Mouse (Mus musculus) adrenal gland, adult 18-20 months (tissue): ENCODE data around the gene Spag5. TPM values are rescaled to one million over a fixed set of nuclear protein-coding genes. Genes with fewer than 3 reads are reported as not detected.
"Not testable (repeated sequence)": the region's sequence is repeated elsewhere in the genome, so short reads cannot be mapped to it uniquely, and the experiment has no call there.

Source experiments
- DNase-seq, 2 experiments: peaks; one replicate each; pipeline ENCODE4 v3.0.0; 2021 to 2022; ENCODE audit warnings: low spot score in 2 of 2
- long read RNA-seq, 2 experiments: library from polyadenylated mRNA; stranded (forward); transcript quantifications; one replicate each; pipeline ENCODE4 v2.0.0; 2021
- total RNA-seq, 2 experiments: library from RNA; stranded (reverse); gene quantifications; 1 replicate in 1 of 2; 2 replicates in 1 of 2; pipeline ENCODE4 v1.2.3; 2021

The Spag5 gene
- total RNA-seq: 1 to 10 TPM; 1.9 to 4.3 TPM
- long read RNA-seq, experiment 1, partial matches to known transcripts: 0 of 1 reads
- long read RNA-seq, experiment 1, other reads (novel, unspliced or antisense): 1 of 1 reads
- long read RNA-seq, experiment 2, partial matches to known transcripts: 1 of 3 reads
- long read RNA-seq, experiment 2, other reads (novel, unspliced or antisense): 2 of 3 reads

- DNase-seq: peak; percentile 85 to 86
Measured at GRCm38 (mm10) chr11:78301357-78302084, at the start of gene Spag5. TSS of gene Spag5 (plus strand) at chr11:78301529.

DNA sequence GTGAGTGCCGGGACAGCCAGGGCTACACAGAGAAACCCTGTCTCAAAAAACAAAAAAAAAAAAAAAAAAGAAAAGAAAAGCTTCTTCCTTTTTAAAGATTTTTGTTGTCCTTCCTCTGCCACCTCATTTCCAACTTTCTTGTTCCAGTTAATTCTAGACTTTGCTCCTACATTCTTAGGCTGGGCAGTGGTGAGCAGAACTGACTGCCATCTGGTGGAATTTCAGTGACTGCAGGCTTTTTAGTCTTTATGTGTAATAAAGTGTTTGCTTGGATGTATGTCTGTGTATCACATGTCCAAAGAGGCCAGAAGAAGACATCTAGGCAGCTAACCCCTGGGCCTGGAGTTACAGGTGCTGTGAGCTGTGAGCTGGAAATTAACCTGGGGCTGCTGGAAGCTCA is 44.7 kb upstream of the Spag5 start:
- DNase-seq: no peak

DNA sequence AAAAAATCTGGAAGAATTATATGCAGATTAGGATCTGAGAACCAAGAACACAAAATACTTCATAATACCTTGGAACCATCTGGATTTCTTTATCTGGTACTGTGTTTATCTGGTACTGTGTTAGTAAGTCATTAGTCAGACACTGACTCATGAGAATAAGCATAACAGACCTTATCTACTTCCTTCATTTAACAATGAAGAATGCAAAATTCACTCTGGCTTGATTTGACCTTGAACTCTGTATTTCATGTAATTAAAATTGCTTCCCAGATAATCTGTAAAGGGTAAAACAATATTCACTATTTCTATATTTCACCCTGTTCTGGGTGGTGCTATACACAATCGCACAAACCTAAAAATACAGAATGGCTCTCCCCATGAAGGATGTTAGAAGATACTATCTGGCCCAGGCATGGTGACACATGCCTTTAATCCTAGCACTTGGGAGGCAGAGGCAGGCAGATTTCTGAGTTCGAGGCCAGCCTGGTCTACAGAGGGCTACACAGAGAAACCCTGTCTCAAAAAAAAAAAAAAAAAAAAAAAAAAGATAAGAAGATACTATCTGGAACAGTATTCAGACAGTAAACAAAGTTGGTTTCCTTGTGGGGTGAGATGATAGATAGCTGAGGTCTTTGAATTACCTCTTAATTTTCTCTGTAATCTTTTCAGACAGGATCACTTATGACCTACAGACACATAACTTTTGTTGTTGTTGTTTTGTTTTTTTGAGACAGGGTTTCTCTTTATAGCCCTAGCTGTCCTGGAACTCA is 40.7 kb upstream of the Spag5 start:
- DNase-seq: no peak

DNA sequence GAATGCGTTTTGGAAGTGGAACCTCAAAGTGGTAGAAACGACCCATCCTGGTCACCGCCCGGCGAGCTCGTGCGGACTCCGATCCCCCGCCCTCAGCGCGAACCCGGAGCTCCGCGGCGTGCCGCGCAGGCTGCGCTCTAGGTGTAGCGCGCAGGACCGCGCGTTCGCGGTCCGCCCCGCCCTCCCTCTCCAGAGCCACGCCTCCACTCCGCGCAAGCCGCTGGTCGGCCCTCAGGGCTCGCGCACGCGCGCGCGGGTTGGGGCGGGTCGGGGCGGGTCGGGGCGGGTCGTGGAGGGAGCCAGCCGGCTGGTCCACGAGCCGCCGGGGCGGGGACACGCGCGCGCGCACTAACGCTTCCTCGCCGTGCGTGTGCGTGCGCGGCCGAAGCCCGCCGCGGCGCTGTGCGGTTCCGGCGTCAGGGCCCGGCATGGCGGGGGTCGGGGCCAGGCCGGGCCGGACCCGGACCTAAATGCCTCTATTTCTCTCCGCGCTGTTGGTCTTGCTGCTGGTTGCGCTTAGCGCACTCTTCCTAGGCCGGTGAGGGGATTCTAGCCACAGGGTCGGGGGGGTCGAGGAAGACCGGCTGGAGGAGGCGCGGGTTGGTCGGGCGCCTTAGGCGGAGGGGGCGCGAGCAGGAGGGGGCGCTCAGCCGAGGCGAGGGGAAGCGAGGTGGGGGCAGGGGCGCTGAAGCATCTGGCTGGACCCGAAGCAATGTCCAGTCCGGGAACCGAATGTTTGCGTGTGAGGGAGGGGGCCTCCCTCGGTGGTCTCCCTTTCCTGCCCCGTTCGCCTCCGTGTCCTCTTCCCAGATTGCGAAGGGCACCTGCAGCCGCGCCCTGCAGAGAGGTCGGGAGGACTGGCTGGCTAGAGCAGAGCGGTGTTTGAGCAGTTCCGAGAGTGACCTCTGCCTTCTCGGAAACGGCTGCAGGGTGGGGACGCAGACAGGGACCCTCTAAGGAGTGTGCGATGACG is 39.7 kb upstream of the Spag5 start, which contains the start of gene 2610507B11Rik:
TSS of gene 2610507B11Rik (plus strand) at position 373 of the 973 bp plus-strand sequence.
- peak; percentile 88 to 92 for DNase-seq

DNA sequence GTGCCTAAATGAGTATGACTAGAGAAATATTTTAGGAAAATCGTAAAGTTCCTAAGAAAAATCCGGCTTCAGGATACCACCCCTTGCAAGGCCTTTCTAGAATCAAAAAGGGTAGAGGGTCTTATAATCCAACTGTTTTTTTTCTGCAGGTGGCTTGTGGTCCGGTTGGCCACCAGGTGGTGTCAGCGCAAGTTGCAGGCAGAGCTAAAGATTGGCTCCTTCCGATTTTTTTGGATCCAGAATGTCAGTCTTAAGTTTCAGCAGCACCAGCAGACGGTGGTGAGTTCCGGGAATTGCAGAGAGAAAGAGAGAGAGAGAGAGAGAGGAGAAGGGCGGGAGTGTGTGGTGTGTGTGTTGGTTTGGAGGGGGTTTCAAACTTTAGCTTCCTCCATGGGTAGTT is 38.8 kb upstream of the Spag5 start:
- peak; percentile 39 to 44 for DNase-seq

- no peak for DNase-seq
Measured at GRCm38 (mm10) chr11:78265571-78265970, 35.8 kb upstream of the Spag5 start.

GRCm38 (mm10) chr11:78271986-78272385 is 29.3 kb upstream of the Spag5 start:
- DNase-seq: no peak

- no peak for DNase-seq
Measured at GRCm38 (mm10) chr11:78275596-78275995, 25.7 kb upstream of the Spag5 start.

GRCm38 (mm10) chr11:78276169-78276568 is 25.2 kb upstream of the Spag5 start:
- DNase-seq: not testable (repeated sequence)

- no peak for DNase-seq
Measured at GRCm38 (mm10) chr11:78278853-78279252, 22.5 kb upstream of the Spag5 start.

DNA sequence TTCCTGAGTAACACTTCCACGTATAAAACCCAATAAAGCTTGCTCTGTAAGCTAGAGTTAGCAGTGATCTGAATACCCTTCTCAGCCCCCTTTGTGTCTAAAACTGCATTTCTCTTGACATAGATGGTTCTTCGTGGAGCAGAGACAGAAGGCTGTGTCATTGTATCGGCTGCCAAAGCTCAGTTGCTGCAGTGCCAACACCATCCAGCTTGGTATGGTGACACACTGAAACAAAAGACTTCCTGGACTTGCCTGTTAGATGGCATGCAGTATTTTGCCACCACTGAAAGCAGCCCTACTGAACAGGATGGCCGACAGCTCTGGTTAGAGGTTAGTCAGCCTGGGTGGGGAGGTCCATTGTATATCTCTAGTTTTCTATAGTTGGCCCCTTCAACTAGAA is 21.7 kb upstream of the Spag5 start:
- DNase-seq: no peak

DNA sequence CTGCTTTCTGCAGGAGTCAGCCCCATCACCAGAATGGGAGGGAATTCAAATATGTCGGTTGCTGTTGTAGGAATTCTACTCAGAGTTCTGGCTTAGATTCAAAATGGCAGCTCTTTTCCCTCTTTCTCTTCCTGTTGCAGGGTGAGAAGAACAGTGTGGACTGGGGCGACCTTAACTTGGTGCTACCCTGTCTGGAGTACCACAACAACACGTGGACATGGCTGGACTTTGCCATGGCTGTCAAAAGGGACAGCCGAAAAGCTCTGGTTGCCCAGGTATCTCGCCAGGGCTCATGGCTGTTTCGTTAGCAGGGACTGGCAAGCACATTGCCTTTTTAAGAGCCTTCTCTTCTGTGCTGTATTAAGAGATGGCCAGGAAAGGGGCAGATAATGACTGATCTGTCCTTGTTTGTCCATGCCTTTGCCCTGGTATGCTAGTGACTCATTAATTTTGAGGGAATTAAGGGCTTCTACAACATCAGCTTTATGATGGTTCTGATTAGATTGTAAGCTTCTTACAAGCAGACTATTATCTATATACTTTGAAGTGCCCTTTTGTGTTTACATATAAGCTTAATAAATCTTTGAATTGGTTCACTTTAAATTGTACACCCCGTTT is 12.1 kb upstream of the Spag5 start:
- DNase-seq: no peak

- DNase-seq: no peak
Measured at GRCm38 (mm10) chr11:78290654-78291053, 10.7 kb upstream of the Spag5 start, which contains the start of gene BC030499. TSS of gene BC030499 (plus strand) at chr11:78290841.

DNA sequence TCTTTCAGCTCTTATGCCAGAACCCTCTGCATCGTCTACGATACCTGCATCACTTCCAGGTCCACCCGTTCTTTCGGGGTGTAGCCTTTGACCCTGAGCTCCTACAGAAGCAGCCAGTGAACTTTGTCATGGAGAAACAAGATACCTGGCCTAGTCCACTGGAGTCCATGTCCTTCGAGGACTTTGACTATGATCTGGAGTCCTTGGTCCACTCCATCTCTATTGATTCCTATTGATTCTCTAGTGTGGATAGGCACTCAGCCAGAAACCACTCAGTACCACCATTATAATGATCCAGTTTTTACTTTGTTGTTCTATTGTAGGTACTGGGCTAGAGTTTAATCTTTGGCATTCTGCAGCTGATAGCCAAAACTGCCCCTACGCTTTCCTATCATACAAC is 6.7 kb upstream of the Spag5 start:
- DNase-seq: no peak

DNA sequence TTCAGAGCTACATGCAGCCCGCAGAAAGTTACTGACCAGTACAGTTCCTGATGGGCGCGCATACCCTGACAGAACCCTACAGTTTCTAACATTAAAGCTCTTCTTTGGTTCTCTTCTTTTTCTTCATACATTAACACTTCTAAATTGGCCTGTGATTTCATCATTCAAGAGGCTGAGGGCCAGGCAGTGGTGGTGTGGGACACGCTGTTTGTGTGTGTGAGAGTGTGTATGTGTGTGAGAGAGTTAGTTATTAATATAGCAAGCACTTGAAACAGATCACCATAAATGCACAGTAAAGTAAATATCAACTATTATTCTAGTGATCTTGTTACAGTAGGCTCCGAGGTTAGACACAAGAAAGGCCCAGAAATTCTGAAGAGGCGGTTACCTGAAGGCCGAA is 412 bp upstream of the Spag5 start:
- no peak for DNase-seq

DNA sequence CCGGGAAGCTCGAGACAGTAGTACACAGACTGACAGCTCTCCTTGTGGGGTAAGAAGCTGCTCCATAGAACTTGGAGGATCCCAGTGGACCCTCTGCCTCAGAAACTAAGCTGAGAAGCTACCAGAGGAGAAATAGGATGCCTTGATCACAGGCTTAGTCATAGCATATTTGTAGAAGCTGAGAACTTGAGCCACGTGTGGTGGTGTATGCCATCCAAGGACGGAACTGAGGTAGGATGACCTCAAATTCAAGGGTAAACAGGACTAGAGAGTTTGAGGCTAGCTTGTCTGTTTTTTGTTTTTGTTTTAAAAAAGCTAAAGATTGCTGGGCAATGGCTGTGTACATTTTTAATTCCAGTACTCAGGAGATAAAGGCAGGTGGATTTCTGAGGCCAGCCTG is 3.9 kb downstream of the Spag5 start:
- DNase-seq: no peak

DNA sequence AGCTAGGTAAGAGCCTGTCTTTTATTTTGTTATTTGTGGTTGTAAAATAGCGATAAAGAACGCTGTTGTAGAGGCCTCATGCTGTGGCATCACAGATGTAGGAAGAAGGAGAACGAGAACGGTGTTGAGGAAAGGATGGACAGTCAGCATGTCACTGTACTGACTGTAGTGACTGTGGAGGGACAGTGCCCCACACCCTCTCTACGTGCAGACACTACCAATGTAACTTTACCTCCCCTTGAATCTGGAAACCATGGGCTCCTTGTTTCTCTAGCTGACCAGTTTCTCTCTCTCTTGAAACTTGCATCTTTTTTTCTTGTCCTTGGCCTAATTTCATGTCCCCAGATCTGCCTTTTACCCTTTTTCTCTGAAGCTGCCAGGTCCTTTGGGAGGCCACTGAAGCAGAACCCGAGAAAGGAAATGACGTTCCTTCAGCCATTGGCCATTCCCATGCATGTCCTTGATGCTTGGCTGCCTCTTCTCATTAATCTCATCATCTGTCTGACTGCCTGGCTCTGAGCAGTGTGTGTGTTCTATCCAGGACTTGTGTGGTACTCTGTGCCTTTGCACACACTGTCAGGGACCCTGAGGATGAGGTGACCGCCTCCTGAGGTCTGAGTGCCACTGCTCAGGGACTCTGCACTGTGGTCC is 9.7 kb downstream of the Spag5 start:
- no peak for DNase-seq

GRCm38 (mm10) chr11:78313662-78314061 is 12.3 kb downstream of the Spag5 start:
- DNase-seq: no peak

DNA sequence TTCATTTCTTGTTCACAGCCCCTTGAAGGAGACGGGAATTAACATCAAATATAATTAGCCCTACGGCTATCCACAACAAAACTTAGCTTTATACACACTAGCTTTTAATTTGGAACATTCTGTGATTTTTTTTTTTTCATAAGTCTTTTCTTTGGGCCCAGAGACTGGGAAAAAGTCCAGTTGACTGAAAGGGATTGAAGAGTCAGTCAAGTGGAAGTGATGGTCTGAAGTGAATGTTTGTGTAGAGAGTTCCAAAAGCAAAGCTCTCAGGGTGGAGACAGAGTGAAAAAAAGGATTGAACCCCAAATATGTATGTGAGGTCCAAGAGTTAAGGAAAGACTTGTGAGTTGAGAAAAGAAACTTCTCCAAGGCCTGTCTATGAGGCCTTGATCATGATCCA is 17.1 kb downstream of the Spag5 start:
- DNase-seq: no peak
